Mouse (Mus musculus): ENCODE measurements at regions not wholly inside any gene's neighbourhood (a gene's known extent, or its start where the extent isn't known, plus 50 kb on each side); places are given as distances from the start of the nearest gene placed in this dataset.

DNA sequence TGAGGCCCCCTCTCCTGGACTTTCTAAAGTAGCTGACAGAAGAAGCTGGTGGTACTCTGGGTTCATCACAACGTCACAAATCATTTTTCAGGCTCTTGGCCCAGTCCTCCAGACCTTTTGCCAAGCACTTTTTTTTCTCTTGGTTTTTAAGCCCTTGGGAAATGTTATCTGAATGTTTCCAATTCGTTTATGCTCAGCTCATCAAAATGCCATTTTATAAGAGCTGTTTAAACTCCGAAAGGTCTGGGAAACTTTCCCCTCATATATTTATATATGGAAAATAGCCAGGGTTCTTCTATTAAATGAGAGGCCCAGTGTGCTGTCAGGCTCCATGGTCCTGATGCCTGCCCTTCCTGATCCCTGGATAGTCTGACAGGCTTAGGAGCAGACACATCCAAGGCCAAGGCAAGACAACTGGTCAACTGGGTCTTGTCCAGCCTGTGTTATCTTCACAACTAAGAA is 64.1 kb upstream of the Spdye4c start:
- TF ChIP-seq CTCF (IDR thresholded peaks at IDR 0.05; ENCODE audit: control insufficient read depth, insufficient read depth, insufficient read length) (no peak), USF1 (IDR thresholded peaks at IDR 0.05; ENCODE audit: low read depth) (no peak), FOSL1 (IDR thresholded peaks at IDR 0.05; ENCODE audit: insufficient read depth, low read length, poor library complexity, severe bottlenecking) (no peak), MAX (IDR thresholded peaks at IDR 0.05) (no peak), MYOD1 (IDR thresholded peaks at IDR 0.05; ENCODE audit: control insufficient read depth, insufficient read length, low read depth) (no peak)

Measured in C2C12 (cell line).